Mouse (Mus musculus) frontal cortex, postnatal 36 days (tissue): Measurements from ENCODE around the gene Iqschfp.
A peak's percentile ranks its signal among the peaks of the same experiment; 100 is the strongest.

Experiments
- DNase-seq, 2 experiments: peaks; one replicate each; pipeline ENCODE4 v3.0.0; 2022; ENCODE audit warnings: low spot score in 2 of 2

The Iqschfp gene

DNA sequence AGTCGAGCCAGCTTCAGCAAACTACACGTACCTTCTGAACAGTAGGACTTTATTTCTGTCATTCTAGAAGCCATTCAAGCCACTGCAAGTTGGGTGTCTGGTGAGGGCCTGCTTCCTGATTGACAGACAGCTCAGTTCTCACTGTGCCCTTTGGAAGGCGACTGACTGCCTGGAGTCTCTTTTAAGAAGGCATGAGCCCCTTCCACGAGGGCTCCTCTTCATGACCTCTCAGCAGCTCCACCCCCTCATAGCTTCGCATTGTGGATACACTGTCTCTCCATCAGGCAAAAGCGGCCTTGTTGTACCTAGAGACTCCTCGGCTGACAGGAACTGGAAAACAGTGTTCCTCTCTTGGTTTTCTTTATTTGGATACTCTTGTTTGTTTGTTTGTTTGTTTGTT, 676.7 kb downstream of the Iqschfp start:
- no peak for DNase-seq

DNA sequence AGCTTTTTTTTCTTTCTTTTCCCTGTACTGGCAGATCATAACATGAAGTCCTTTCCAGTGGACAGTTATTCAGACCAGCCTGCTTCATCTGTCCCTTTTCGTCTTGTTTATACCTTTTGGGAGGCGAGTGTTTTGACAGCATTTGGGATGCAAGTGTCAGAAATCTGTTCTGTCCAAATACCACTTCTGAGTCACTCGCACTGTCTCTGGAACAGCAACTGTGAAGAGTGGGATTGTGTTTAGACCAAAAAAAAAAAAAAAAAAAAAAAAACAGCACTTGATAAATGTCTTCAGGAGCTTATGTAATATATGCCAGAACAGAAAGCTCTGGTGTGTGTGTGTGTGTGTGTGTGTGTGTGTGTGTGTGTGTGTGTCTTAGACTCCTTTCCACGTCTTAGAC, 678.3 kb downstream of the Iqschfp start:
- DNase-seq, result peak in 1 of 2 experiments; percentile 62

DNA sequence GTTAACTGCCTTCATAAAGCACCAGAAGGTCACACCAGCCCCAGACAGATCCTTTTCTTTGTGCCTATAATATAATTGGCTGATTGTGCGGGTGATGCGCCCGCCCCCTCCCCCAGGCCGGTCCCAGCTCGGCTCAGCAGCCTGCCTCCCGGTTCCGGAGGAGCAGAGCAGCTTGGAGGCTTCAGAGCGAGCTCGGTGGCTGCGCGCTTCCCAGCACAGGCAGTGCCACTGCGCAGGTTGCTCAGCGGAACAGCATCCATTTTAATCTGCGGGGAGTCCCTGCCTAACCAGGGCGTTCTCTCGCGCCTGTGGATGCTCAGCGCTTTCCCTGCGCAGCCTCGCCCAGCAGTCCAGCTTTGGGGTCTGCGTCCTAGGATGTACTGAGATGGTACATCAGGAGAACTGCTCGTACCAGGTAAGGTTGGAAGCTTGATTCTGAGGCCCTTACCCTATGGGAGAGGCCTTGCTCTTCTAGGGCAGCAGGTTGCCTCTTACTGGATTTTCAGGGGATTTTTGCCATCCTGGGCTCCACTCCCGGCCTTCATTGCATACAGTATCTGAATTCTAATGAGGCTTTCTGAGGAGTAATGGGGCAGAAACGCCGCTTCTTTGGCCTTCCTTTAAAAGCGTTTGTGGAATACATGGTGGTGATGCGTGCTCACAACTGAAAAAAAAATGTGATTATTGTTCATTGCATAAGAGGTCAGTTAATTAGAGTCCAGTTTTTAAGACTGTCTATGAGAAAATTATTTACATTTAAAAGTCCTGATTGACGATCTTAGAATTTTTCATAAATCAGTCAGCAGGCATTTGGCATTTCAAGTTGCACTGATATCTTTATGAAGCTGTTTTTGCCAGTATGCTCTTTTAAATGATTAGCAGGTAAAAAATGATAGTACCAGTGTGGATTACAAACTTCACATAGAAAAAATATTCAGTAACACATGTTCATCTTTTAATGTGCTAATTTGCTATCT, 680.5 kb downstream of the Iqschfp start:
- DNase-seq, result peak; percentile 88 to 89

DNA sequence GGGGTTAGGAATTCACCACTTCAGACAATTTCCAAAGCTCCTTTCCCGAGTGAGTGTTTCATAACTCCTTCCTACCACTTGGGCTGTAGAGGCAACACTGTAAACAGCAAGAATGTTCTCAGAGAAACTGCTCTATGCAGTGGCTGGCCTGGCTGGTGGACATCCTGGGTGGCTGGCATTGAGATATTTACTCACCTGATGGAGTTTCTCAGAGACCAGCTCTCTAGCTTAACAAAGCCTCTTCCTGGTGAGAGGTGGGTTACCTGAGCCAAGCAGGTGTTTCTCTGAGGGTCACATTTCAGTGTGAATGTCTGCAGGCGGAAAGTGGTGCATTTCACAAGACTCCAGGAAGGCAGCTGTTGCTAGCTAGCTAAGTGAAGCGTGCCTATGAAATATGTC, 681.2 kb downstream of the Iqschfp start:
- DNase-seq, result no peak

DNA sequence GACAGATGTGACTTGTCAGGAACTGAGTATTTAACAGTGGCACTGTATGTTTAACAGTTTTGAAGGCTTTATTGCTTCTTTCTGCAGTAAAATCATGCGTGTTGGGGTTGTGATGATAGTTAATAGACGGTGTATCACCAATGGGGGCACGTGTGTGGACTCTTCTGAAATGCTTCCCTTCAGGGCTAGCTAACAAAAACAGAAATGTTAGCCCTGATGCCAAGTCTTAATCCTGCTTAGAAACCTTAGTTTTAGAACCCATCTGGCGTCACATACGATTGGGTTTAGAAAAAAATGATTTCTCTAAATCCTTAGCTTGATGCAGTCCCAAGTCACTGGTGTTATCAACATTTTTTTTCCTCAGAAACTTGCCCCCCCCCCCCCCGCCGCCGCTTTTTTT, 682.1 kb downstream of the Iqschfp start:
- DNase-seq, result no peak

DNA sequence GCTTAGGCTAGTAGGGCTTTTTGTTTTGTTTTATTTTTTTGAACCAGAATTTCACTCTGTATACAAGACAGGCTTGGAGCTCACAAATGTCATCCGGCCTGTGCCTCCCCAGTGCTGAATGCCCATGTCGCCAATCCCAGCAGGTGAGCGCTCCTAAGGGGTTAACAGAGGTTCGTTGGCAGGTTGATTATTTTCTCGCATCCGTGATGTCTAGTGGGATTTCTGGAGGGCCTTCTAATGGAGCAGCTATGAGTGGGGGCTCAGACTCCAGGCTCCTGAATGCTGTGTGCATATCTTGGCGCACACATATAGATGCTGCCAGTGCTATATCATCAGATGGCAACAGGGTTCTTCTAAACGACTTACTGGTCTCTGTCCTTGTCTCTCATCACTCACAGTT, 682.5 kb downstream of the Iqschfp start:
- DNase-seq, result no peak

DNA sequence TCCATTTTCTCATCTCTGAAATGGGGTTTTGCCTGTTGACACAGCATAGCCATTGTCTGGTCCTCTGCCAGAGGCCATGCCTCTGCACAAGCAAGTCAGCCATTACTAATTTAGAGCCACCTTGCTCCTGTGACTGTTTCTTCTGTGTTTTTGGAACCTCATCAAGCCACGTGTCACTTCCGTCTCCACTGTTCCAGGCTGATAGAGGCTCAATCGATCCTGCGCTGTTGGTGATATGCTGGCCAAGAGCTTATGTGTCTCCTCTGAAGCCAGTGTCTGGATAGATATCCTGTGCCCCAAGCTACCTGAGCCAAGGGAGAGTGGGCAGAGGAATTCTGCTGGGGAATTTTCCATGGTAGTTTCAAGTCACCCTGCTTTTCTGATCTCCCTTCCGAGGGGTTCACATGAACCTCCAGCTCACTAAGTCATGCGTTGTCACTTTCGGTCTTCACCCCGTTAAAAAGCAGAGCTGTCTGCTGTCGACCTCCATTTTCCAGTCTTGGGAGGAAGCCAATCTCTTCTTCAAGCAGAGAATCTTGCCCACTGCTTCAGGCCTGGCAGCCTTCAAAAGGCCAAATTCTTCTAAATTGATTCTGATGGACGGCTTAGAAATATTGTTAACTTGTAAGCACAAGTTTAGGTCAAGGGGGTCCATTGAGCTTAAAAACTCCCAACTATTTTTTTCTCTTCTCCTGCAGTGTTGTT, 683.8 kb downstream of the Iqschfp start:
- DNase-seq, result no peak

DNA sequence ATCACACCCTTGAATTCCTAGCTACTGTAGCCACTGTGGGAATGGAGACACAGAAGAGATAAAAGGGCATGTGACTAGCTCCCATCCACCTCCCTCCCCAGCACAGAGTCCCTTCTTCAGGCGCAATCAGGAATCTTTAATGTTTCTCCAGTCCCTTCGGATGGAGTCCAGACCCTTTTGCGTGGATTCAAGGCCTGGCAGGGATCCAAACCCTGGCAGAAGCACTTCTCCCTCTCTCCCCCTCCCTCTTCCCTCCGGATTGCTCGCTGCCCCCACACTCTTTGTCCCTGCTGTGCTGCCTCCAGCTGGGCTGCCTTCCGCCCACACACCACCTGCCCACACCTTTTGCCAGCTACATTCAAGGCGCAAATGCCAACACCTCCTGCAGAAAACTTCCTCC, 684.4 kb downstream of the Iqschfp start:
- peak; percentile 91 to 92 for DNase-seq

DNA sequence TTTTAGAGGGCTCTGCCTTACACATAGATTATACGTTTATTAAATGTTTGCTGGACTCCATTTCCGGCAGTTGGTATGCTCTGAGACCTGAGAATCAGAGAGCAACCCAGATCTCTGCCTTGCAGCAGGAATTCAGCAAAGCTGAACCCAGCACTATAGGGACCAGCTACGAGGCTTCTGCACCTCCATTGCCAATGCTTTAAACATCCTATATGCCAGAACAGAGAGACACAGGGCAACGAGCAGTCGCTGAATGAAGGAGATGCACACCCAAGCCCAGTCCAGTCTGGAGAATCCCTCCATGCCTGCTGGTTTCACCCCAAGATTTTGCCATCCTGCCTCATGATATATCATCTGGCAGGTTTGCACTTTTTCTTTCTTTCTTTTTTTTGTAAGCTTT, 684.9 kb downstream of the Iqschfp start:
- no peak for DNase-seq

DNA sequence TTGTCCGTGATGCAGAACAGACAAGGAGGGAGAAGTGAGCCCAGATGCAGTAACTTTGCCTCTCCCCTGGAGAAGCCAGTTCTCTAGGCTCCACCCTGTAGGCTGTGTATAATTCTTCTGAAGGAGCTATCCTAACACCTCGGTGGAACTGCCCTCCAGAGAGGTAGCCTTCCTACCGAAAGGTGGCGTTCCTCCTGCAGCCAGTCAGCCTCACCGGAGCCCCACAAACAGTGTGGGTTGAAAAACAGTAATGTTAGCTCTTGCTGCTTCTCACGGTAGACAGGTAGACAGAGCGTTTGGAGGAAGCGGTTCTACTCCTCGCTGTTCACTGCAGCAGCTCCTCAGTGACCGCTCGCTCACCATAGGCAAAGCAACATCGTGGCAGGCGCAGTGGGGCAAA, 689.6 kb downstream of the Iqschfp start:
- no peak for DNase-seq

DNA sequence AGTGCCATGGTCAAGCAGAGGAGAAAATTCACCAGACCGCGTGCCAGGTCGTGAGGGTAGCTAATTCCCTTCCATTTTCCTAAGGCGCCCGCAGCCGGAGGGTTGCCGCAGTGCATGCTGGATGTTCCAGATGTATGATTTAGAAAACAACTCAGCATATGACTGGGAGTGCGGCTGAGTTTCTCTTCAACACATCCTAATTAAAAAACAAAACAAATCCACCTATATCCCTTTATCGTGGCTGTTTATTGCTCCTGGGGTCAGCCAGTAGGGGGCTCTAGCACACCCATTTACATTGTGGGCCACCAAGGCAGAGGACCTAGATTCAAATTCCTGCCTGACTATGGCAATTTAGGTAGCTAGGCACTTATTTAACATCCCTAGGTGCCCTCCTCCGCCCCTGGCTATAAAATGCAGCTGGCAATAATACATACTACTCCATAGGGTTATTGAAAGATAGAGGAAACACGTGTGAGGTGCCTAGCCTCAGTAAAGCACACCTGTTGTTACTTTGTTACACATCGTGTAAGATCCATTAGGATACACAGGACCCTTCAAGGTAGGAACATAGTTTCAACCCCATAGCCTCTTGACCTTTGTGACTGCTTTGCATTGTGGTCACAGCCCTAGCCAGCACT, 690.2 kb downstream of the Iqschfp start:
- DNase-seq, result no peak

DNA sequence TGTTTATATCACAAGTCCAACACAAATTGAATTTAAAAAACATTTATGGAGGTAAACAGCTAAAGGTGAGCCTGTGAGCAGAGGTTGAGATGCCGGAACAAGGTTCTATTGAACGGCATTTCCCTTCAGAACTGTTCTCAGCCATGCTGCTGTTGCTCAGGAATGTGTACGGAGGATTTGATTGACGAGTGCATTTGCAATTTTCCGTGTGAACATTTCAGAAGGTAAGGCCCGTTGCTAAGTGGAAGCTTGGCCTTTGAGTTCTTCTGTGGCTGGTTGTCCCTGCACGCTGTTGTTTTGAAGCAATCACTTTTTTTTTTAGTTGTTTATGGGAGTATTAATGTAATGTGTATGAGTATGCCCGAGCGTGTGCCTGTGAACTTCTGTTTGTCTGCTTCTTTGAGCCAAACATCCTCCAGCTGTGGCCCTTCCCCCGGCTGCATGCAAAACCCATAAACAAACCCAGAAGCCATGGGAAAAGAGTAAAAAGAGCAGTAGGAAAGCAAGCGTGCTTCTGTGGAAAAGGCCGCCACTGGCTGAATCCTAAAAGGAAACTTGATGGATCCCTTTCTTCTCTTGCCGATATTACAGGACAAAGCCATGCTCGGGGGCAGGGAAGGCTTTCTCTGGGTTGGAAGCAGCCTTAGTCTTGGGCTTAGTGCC, 691.1 kb downstream of the Iqschfp start:
- no peak for DNase-seq

DNA sequence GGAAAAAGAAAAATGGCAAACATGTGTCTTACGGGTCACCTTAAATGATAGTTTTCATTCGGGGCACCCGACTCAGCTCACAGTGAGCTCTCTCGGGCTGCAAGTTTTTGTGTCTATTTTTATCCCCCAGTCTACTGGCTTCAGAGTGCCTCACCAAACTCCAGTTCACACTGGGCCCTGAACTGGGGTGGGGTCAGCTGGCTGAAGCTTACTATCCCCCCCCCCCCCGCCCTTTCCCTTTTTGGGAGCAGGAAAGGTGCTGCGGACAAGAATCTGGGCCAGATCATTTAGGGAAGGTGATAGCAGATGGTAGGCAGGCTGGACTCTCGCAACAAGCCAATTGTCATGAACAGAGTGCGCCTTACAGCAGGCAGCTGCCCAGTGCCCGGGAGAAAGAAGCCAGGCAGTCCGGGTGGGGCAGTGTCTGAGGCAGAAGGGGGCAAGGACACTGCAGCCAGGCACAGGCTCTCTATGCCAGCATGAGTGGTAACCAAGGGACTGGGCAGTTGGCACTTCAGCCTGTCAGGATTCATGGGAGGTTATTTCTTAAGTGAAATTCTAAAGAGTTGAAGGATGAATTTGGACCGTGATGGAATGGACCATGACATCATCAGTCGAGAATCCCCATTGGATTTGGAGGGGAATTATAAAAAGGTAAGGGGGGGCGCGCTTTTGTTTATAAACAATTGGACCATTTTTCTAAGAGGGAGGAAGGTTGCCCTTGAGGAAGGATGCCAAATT, 691.9 kb downstream of the Iqschfp start:
- DNase-seq, result no peak

DNA sequence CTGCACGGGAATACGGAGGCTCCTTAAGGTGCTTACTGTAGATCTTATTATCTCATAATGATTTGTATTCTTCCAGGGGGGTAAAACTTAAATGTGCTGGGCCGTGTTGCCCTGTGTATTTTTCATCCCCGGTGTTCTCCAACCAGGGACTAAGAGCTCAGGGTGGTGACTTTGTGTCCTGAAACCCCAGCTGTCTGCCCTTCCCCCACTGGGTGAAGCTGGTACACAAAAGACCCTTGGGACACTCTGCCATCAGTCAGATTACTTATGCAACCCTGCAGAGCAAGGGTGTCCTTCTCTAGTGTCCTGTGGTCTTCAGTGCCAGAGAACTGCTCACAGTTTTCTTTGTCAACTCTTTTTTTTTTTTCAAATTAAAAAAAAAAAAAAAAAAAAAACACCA, 693.2 kb downstream of the Iqschfp start:
- DNase-seq, result no peak

DNA sequence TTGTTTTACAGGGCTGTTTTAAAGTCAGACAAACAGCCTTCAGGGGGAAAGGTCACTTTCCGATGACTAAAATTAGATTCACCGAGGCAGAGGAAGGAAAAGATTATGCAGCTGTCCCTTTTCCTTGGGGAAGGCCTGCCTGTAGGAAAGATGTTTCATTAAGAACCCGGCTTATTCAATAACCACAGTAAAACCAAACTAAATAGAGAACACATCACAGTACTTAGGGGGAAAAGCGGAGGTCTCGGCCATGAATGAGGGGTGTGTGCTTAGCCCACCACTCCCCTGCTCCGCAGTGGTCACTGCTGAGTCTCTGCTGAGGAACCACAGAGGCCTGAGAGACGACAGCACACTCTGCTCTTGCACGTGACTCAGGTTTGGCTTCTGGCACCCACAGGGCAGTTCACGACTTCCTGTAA, 694.6 kb downstream of the Iqschfp start:
- DNase-seq, result no peak

DNA sequence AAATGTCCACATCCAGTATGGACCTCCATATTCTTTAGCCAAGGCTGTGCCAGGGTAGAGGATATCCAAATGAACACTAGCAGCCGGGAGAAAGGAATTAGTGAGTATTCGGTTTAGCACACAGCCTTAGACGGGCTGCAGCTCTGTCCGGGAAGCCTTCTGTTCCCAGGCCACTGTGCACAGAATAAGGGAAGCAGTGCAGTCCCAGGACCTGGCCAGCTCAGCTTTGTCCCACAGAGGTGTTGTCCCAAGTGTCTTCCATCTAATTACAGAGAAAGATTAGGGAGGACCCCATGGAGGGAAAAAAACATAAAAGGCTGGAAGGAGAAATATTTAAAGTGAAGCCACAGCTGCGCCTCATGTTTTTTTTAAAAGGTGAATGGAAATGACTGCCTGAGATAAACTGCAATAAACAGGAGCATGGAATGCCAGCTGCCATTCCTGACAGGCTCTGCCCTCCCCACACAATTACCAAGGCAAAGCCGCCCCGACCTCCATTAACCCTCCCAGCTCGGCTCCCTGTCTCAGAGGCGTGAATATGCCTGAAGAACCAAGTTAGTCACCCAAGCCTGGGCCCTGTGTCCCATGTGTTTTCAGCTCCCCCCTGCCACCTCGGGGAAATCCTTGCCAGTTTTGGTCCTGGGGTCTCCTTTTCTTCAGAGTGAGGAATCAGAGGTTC, 695.7 kb downstream of the Iqschfp start:
- DNase-seq, result no peak

DNA sequence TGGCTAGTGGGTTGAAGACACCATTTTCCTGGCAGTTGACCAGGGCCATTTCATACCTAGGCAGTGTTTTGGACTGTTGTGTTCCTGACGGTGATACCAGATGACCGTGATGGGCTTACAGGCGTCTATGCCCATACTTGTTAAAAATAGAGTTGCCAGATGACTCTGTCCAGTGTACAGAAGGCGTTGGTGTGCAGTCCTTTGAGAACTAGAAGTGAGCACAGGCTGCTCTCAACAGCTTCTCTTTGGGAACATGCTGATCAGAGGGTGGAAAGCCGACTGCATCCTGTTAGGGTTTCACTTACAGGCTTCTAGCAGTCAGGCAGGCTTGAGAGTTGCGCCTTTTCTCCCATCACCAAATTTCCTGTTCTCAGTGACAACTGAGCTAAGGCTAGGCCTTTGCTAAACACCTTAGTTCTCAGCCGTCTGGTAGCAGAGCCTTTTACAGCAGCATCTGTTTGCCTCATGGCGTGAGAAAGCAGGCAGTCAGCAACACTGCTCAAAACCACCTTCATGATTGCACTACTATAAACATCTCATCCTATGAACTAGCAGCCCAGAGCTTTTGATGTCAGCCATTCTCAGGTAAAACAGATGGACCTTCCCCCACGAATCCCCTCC, 697.3 kb downstream of the Iqschfp start:
- DNase-seq, result no peak

DNA sequence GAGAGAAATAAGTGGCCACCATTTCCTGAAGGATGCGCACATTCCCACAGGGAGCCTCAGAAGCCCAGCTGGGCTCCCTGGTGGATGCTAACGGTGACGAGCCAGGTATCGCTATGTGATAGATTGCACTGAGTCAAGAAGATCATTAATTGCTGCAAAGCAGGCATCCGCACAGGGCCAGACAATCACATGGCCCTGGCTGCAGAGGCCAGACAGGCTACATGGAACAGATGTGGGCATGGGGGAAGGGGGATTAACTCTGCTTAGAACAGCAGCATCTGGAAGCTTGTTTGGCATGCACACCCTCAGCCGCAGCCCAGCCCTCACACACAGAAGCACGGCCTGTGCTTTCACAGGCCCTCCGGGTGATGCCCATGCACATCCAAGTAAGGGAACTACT, 698.4 kb downstream of the Iqschfp start:
- no peak for DNase-seq

DNA sequence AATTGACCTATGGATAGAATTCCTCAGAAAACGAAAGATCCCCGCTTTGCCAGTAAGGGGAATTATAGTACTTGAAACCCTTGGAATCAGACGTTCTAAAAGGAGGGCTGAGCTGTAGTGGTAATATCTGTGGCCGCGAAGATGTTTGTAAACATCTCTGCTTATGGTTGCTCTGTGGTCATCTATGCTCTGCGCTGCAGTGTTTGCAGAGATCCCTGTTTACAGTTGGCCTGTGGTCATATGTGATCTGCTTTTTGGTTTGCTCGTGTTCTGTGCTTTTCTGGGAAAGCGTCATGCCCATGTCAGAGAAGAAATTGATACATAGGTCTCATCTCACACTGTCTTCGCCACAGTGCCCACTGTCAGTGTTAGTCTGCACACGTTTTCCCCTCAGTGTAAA, 700.5 kb downstream of the Iqschfp start:
- DNase-seq, result no peak
